Mouse (Mus musculus): Measurements from ENCODE around the gene Mapre1.
"Not testable (repeated sequence)": the region's sequence is repeated elsewhere in the genome, so short reads cannot be mapped to it uniquely, and the experiment has no call there.

Mapre1 gene

DNA sequence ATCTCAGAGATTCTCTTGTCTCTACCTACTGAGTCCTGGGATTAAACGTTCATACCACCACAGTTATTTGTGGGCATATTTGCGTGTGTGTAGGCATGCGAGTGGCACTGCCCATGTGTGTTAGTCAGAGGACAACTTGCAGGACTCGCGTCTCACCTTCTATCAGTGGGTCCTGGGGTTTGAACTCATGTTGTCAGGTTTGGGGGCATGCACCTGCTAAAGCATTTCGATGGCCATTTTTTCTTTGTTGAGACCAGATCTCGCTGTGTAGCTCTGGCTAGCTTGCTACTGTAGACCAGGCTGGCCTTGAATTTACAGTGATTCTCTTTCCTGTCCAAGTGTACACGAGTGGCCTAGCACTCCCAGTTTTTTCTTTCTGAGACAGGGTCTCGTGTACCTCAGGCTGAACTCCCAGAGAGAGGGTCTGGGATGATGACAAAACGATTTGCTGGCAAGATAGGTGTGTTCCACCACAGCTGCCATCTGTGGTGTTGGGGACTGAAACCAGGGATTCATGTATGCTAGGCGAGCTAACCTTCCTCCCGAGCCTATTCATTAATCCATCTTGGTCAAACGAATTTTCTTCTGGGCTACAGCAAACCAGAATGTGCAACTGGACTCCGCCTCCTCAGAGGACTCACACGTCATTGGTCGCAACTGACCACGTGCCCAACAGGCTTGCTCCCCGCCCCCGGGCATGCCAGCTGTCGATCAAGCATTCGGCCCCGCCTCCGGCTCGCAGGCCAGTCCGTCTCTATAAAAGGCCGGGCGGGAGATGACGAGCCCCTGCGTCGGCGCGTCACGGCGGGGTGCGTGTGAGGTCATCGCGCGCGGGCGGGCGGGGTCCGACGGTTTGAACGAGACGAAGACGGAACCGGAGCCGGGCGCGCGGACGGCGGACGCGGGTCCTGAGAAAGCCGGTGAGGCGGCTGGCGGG, at the start of gene Mapre1:
Mapre1 (plus strand) TSS at position 775 of the 937 bp plus-strand sequence.
- peak; percentile 100 for DNase-seq (ENCODE audit: low spot score)

DNA sequence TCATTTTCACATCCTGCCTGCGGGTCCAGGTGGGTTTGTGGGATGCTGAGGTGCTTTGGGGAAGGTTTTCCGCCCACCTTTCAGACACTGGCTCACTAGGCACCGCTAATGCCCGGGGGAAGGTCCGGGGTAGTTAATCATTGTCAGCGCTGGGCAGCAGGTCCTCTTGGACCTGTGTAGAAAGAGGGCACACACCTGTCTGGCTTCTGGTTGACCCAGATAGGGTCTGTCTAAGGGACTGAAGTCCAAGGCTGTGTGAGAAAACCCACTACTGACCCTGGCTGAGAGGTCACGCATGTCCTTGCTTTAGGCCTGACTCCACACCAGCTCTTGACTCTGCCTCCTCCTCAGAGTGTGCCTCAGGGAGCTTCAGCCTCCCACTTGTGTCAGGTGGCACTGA, 47.7 kb upstream of the Mapre1 start:
- DNase-seq (ENCODE audit: low spot score) = not testable (repeated sequence)

DNA sequence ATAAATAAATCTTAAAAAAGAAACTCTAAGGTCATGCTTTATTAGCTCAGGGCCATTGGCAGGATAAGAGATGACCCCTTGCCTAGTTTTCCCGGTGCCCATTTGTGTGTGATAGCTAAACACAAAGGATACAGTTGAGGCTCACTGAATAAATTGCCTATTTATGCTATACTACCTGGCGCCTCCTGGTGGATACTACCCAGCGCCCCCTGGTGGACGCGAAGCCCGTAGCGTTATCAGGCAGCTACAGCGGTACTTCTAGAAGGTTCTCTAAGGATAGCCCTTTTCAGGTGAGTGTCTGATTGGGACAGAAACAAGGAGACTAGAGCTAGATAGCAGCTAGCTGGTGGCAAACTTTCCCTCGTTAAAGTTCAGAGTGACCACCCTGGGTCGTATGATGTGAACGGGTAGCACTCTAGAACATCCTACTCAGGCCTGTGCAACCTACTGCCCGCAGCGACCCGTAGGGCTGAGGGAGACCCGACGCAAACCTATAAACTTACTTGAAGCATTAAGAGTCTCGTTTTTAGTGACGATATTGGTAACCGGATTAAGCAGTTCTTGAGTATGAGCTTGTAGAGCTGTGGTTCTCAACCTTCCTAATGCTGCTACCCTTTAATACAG, 46.5 kb upstream of the Mapre1 start:
- DNase-seq (ENCODE audit: low spot score) = peak; percentile 31

DNA sequence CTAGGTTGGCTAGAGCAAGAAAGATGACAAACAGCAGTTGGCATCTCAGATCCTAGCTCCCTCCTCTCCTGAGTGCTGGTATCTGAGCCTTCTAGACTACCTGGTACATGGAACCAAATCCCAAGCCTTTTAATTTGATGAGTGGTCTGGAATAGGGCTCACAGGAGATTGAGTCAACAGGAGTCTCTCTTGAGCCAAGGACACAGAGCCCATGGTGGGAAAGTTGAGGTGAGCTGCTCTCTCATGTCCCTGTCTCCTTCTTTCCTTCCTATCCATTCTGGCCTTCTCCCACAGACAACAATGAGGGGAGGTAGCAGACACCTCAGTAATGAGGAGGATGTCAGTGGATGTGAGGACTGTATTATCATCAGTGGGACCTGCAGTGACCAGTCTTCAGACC, 44.7 kb upstream of the Mapre1 start, which contains the start of gene Dnmt3c:
Dnmt3c (plus strand) TSS at position 301 of the 400 bp plus-strand sequence.
- no peak for DNase-seq (ENCODE audit: low spot score)

DNA sequence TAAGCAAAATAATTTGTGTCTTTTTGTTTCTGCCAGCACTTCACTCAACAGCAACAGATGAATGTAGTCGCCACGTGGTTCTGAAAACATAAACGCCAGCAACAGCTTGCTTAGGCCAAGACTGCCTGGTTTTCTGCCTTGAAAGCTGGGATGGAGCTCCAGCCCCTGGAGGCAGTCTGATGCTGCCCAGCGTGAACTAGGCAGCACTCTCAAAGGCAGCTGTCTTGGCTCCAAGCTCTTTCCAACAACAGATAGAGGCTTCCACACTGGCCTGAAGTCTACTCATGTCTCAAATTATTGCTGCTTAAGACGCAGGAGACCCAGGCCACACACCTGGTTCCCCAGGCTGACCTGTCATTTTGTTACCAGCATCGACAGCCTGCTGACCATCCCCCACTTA, 37.7 kb upstream of the Mapre1 start:
- DNase-seq (ENCODE audit: low spot score) = no peak

DNA sequence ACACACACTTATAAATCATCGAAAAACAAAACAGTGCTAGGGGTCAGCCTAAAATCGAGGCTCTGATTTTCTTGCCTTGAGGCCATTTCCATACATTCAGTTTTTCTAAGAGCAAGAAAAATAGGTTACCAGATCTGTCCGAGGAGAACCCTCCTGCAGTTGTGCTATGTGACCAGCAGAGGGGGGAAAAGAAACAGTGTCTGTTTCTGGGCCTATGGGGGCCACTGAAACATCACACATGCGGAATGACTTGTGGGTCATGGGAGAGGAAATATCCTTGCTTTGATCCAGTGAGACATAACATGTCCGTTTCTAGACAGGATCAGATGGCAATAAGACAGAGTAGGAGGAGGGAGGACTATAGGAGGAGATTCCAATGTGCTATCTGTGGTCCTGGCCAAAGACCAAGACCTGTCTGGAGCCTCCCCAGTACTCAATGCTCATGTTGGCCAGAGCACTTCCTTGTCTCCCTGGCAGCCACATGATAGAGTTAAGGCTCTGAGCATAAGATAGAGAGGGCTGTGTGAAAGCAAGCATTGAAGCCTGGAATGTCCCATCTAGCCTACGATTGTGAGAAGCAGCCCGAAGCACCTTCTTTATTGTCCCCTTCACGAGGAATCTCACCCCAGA, 30.3 kb upstream of the Mapre1 start:
- DNase-seq (ENCODE audit: low spot score) = peak; percentile 31

DNA sequence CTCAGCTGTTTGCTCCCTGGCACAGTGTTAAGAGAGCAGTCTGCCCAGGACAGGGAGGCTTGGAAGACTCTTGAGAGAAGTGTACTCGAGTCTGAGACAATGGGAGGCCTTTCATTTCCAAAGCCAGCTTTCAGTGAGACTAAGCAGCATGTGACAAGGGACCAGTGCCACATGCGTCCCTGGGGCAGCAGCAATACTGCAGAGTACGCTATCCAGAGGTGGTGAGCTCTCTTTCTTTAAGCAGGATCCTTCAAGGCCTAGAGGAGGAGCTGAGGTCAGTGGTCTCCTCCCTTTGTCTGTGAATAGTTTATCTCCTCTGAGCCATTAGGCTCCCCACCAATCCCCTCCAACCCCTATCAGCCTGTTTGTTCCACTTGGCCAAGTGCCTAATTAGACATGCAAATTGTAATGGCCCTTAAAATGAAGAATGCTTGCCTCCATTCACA, 28.4 kb upstream of the Mapre1 start:
- peak; percentile 63 for DNase-seq (ENCODE audit: low spot score)

DNA sequence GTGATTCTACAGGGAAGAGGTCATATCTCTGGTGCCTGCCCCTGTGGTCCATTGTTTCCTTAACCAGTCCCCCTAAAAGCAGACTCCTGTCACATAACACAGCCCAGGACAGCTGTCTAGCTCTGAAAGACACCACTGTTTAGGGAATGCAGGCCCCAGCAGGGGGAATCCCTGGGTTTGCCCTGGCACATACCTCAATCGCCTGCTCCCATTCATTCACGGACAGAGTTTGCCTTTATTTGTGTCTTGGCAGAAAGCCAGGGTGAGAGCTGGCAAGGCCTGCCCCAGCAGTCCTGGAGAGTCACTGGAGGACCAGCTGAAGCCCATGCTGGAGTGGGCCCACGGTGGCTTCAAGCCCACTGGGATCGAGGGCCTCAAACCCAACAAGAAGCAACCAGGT, 27.8 kb upstream of the Mapre1 start:
- peak; percentile 39 for DNase-seq (ENCODE audit: low spot score)

DNA sequence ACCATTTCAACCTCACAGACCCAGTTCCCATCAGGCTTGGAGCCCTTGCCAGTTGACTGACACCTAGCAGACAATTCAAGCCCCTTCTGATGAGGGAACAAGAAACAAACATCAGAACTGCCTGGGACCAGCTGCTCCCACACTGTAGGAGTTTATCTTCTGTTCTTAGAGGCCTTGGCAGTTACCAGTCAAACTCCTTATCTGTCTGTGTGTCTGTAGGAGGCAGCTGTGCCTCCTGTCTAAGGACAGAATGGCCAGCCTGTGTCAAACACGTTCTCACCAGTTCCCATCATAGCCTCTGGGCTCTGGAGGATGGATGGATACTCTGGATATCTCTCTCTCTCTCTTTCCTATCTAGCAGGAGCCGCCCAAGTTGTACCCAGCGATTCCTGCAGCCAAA, 23.2 kb upstream of the Mapre1 start:
- not testable (repeated sequence) for DNase-seq (ENCODE audit: low spot score)

DNA sequence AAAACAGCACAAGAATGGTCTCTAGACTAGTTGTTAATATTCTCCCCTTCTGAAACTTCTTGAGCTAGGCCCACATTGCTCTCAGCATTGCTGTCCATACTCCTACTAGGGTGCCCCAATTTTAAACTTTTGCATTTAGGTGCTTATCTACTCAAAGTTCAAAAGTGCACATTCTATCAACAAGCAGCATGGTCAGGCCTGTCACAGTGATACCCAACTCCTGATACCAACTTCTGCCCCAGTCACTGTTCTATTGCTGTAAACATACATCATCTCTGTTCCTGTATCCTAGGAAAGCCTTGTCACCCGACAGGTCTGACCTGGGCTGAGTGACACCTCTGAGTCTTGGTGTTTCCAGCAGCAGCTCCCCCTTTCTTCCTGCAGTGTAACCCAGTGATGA, 18.0 kb upstream of the Mapre1 start:
- no peak for DNase-seq (ENCODE audit: low spot score)

DNA sequence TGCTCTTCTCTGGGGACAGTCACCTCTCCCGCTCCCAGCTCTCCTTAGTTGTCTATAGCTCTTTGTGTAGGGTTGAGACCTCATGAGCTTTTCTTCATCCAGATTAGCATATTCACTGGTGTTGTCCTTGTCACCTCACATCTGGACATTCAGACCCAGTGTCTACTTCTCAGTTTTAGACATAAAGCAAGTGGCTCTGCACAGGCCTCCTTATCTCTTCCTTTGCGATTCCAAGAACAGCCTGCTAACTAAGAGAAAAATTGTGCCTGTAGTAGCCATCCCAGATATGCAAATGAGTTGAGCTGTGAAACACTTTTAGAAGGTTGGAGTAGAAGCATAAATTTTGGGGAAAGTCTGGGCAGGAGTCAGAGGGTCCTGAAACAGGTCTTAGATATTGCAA, 16.6 kb upstream of the Mapre1 start:
- no peak for DNase-seq (ENCODE audit: low spot score)

DNA sequence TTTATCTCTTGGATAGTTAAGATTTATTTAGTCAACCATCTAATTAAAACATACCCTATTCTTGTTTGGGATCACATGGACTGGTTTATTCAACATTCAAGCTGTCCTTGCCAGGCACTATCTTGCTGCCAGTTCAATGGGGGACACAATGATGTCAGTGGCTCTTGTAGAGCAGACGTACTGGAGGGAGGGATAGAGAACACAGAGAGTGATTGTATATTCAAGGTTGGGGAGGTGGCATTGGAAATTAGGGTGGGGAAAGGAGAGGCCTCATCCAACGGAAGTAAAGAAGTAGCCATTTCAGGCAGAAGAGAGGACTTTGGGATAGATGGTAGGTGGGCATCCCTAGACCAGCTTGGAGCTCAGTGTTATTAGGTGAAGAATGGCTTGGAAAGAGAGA, 16.2 kb upstream of the Mapre1 start:
- DNase-seq (ENCODE audit: low spot score) = no peak

DNA sequence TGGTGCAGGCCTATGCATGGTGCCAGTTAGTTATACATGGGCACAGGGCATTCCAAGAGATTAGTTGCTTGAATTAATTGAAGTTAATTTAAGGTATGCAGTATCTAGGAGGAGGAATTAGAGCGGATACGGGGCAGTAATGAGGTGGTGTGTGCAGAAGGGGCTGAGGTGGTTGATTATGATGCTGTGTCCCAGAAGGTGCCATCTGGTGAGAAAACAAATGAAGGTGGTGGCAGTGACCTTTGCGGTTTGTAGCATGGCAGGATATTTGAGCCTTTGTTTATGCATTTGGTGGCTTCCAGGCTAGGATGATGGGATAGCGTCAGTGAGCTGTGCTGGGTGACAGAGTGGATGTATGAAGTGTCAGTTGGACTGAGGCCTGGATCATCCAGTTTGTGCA, 15.8 kb upstream of the Mapre1 start:
- DNase-seq (ENCODE audit: low spot score) = no peak

DNA sequence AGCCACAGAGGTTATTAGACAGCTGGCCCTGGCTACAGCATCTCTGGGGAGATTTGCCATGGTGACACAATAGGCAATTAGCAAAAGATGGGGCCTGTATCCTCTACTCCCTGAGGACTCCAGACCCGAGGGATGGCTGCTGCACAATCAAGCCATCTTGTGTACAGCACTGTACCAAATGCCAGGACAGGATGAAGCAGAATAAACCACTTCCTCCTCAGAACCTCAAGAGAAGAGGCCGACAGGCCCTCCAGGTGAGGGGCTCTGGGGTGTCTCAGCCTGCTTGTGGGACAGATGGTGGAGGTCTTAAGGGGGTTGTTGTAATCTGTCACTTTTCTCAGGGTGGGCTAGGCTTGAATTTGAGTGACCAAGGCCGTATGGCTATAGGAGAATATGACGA, 7.0 kb upstream of the Mapre1 start:
- DNase-seq (ENCODE audit: low spot score) = no peak

DNA sequence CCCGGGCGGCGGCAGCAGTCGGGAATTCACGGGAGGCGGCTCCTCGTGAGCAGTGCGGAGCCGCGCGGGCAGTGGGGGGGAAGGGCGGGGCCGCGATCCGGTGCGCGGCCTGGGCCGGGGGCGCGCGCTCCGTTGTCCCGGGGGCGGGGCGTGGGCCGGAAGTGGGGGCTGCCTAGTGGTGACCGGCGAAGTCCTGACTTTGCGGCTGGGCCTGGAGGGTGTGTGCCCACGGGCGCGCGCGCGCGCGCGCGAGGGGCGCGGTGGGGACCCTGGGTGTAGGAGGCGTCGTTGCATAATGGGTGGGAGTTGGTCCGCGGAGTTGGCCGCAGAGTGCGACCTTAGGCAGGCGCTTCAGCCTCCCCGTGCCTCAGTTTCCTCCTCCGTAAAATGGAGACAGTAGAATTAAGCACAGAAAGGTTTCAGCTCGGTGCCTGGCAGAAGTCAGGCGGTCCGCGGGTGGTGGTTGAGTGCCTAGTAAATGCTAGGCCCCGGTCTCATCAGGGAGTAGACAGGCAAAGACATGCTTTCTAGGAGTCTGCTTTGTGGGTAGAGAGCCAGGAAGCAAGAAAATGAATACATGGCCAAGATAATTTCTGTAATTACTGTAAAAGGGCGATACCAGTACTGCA, 477 bp downstream of the Mapre1 start:
- no peak for DNase-seq (ENCODE audit: low spot score)

DNA sequence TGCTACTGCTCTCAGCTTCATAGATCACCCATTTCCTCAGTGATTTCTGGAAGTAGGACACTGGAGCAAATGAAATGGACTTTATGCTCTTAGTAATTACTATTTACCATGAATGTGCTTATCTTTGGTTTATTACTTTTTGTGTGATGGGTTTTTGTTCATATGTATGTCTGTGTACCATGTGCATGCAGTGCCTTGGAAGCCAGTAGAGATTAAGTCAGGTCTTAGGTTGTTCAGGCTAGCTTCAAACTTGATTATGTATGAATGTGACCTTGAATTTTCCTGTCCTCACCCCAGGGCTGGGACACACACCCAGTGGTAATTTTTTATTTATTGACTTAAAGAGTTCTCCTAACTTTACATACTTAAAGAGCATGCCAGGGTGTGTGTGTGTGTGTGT, 6.9 kb downstream of the Mapre1 start:
- DNase-seq (ENCODE audit: low spot score) = no peak

DNA sequence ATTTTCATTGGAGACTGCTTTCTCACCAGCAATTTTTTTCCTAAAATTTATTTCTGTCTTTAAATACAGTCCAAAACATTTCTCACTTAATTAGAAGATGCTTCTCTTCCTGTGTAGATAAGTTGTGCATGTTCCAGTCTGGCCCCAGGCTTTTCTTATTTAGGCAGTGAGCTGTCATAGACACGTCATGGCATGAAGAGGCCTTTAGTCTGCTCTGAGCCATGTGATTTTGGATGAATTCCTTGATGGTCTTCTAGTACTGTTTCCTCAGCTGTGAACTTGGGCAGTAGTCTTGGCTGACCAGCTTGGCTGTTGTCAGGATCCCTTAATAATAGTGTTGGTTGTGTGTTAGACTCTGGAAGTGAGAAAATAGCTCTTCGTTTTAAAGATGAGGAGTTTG, 9.3 kb downstream of the Mapre1 start:
- no peak for DNase-seq (ENCODE audit: low spot score)

DNA sequence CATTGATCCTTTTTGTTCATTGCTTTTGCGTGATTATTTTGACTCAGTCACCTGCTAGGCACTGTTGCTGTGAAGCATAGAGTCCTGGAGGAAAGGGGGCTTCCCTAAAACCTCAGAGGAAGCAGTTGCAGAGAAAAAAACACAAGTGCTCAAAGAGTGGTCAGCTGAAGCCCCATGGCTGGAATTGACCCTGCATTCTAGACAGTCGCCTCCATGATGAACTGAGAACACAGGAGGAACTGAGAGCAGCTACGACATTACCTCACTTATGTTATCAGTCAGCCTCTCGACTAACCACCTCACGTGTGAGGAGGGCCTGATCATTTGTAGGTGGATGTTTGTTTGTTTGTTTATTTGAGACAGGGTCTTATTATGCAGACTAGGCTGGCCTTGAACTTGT, 21.0 kb downstream of the Mapre1 start:
- no peak for DNase-seq (ENCODE audit: low spot score)

DNA sequence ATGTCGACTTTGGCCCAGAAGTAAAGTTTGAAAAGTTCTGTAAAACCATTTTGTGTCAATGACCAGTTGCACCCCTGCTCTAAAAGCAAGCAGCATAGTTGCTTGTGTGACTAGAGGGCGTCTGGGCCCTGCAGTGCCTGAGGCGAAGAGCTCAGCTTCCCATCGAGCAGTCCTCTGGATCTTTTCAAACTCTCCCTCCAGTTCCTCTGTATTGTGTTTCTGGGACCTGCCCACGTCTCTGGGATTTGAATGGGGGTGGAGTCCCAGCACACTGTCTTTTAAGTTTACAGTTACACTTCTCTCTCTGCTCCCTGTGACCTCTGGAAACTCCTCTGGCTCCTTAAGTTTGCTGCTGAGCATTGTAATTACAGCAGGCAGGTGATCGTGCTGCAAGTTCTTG, 26.4 kb downstream of the Mapre1 start:
- no peak for DNase-seq (ENCODE audit: low spot score)

DNA sequence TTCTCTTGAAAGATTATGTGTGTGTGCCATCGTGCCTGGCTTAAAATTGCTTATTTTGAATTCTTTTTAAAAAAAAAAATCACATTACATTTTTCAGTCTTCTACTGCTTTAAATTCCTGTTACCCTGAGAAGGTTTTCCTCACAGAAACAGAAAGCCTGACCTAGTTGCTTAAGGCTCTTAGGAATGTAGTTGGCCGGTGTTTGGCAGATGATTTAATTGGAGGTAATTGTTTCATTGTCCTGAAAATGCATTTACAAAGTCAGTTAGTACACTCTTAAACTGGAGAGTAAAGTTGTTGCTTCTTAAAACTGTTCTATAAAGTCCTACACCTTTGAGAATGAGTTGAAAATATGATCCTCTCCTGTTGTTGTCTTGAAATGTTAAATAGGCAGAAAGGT, 27.8 kb downstream of the Mapre1 start:
- no peak for DNase-seq (ENCODE audit: low spot score)

DNA sequence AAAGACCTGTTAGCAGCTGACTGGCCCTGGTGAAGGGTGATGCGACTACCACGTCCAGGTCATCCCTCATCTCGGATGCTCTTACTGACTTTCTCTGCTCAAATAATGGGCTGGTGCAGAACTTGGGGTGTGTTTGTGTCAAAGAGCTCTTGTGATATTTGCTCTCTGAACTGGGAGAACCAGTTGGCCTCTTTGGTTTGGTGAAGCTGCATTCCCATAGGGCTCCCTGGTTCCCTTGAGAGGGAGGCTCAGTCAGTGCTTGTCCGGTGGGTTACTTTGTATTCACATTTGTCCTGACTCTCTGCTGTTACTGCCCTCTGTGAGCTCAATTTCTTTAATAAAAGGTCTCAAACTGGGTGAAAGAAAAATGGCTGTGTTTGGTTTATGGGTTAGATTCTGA, 31.9 kb downstream of the Mapre1 start:
- DNase-seq (ENCODE audit: low spot score) = peak; percentile 23

DNA sequence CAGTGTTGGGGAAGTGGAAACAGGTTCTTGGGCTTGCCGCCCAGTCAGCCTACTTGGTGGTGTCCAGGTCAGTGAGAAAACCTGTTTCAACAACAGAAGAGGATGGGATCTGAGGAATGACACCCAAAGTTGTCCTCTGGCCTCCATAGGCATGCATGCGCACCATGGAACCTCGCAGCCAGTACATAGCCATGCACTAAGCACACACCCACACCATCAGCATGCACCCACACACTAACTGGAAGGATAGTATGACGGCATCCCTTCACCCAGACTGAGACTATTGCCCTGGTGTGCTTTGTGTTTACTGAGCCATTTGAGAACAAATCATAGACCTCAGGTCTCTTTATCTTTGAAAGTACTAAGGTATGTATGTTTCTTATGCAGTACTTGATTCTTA, 34.4 kb downstream of the Mapre1 start:
- no peak for DNase-seq (ENCODE audit: low spot score)

Data from lung, postnatal 25 days (tissue).